Mouse (Mus musculus) stomach, embryonic 16.5 days (tissue): ENCODE data around the gene Fam13c. TPM values are rescaled to one million over a fixed set of nuclear protein-coding genes. Genes with fewer than 3 reads are reported as not detected.

Experiments used
- ATAC-seq: fragments of 200-750 bp; cut with Nextera tagmentation; 2 replicates; pipeline ENCODE4 v1.8.0; 2017; ENCODE audit warnings: moderate number of reproducible peaks, moderate TSS enrichment; ENCODE audit not compliant: insufficient read depth, low FRiP score
- H3K27ac ChIP-seq: fragments of 300-500 bp; sonication (generic); 2 replicates; pipeline ENCODE4 v1.5.1; 2014; ENCODE audit warnings: low read length
- H3K27me3 ChIP-seq: fragments of 300-500 bp; sonication (generic); 2 replicates; pipeline ENCODE4 v1.6.1; 2014; ENCODE audit warnings: low read length, control low read depth, mixed read lengths; ENCODE audit not compliant: control insufficient read depth, insufficient read depth
- H3K36me3 ChIP-seq: fragments of 300-500 bp; sonication (generic); 2 replicates; pipeline ENCODE4 v1.6.1; 2014; ENCODE audit warnings: low read length; ENCODE audit not compliant: control insufficient read depth, insufficient read depth
- H3K4me1 ChIP-seq: fragments of 300-500 bp; sonication (generic); 2 replicates; pipeline ENCODE4 v1.6.1; 2014; ENCODE audit warnings: low read length, control low read depth, mixed read lengths; ENCODE audit not compliant: control insufficient read depth, insufficient read depth
- H3K4me2 ChIP-seq: fragments of 300-500 bp; sonication (generic); 2 replicates; pipeline ENCODE4 v1.6.1; 2014; ENCODE audit warnings: low read depth, low read length, mixed read lengths
- H3K4me3 ChIP-seq: fragments of 300-500 bp; sonication (generic); replicated peaks from 2 replicates; pipeline ENCODE4 v1.5.1; 2014; ENCODE audit warnings: mild to moderate bottlenecking, low read length
- H3K9ac ChIP-seq: fragments of 300-500 bp; sonication (generic); 2 replicates; pipeline ENCODE4 v1.6.1; 2014; ENCODE audit warnings: low read length
- H3K9me3 ChIP-seq: fragments of 300-500 bp; sonication (generic); replicated peaks from 2 replicates; pipeline ENCODE4 v1.6.1; 2016; ENCODE audit warnings: low read length, control low read depth; ENCODE audit not compliant: control insufficient read depth
- WGBS: fragments of 180-500 bp; shearing (Covaris S2); extraction: QIAGEN DNeasy Blood & Tissue Kit; methylation state at CpG from one replicate; pipeline ENCODE4 v1.1.7; 2014; 5-methylcytosine and 5-hydroxymethylcytosine counted together
- polyA plus RNA-seq: library from polyadenylated mRNA; unstranded; fragments of >200 nt; fragmentation: Nextera tagmentation; extraction: Ambion mirVana; gene quantifications from 2 replicates; pipeline ENCODE4 v1.2.1, GENCODE M21; 2015

Fam13c gene
- polyA plus RNA-seq, 1 experiment from 2014 or later: 10.2 TPM

DNA sequence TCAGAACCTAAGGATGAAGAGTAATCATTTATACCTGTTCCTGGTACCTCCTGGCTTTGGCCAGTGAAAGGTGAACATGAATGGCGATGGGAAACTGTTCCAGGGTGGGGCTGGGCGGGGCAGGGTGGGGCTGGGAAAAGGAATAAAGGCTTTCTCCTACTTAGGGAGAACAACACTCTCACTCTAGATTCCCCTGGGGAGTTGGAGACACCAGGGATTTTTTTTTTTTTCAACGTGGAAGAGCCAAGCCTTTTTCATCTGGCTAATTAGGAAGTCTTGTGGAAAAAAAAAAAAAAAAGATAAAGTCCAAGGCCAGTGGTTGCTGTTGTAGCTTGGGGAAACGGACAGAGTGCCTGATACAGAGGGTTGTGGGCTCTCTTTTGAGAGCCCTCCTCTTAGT lies 7.5 kb downstream of the Fam13c start:
- Histone ChIP-seq H3K4me1 (no peaks in the 10 kb centered on the region), H3K36me3 (no peaks in the 10 kb centered on the region), H3K4me2 (no peak overlapping the region), H3K27ac (no peak overlapping the region), H3K27me3 (no peaks in the 10 kb centered on the region), H3K4me3 (no peak overlapping the region), H3K9me3 (no peaks in the 10 kb centered on the region), H3K9ac (no peak overlapping the region)
- ATAC-seq: no peak
- WGBS: 63% methylated on average over 4 of the region's 4 CpGs

DNA sequence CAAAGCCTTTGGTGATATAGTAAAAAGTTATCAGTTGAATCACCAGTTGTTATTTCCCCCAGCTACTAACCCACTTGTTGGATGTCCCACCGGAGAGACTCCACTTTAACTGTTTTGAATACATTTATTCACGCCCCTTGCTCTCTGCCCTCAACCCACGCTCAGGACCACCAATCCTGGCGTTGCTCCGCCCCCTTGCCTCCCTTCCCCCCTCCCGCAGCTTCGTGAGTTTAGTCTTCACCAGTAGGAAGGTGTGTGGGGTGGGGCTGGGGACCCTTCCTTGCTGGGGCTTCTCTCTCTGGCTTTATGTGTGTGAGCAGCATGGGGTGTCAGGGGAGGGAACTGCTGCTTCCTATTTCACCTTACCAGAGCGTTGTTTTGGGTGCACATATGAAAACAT lies 8.9 kb downstream of the Fam13c start:
- H3K9ac ChIP-seq: no peak overlapping the region
- no peak for ATAC-seq

DNA sequence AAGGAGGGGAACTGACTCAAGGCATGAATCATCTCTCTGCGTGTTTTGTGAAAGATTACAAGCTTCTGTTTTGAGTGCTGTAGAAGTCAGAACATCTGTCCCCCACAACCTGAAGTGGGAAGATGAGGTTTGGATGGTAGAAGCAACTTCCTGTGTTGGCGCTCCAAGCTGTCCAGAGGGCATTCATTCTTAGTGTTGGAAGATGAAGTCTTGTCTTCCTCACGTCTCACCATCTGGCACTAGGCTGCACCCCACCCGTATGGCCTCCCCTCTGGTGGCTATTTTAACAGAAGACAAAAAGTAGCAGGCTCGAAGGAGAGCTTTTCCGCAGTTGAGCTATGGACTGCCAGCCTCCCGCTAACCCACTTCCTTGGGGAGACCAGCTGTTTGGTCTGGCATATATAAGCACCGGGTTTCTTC lies 15.6 kb downstream of the Fam13c start:
- Histone ChIP-seq H3K4me1 (no peaks in the 10 kb centered on the region), H3K9me3 (no peaks in the 10 kb centered on the region), H3K27me3 (no peaks in the 10 kb centered on the region), H3K9ac (no peak overlapping the region), H3K27ac (no peak overlapping the region), H3K4me3 (no peak overlapping the region), H3K4me2 (no peak overlapping the region), H3K36me3 (no peaks in the 10 kb centered on the region)
- ATAC-seq: no peak
- WGBS: 92% methylated on average over 8 of the region's 8 CpGs

More for the DNA sequence above, 8.9 kb downstream of the Fam13c start:
- H3K9me3 ChIP-seq: no peaks in the 10 kb centered on the region
- H3K36me3 ChIP-seq: no peaks in the 10 kb centered on the region
- H3K27ac ChIP-seq: no peak overlapping the region
- H3K4me2 ChIP-seq: no peak overlapping the region
- no peak overlapping the region for H3K4me3 ChIP-seq
- WGBS: 28% methylated on average over 8 of the region's 8 CpGs
- H3K27me3 ChIP-seq: no peaks in the 10 kb centered on the region
- H3K4me1 ChIP-seq: no peaks in the 10 kb centered on the region

DNA sequence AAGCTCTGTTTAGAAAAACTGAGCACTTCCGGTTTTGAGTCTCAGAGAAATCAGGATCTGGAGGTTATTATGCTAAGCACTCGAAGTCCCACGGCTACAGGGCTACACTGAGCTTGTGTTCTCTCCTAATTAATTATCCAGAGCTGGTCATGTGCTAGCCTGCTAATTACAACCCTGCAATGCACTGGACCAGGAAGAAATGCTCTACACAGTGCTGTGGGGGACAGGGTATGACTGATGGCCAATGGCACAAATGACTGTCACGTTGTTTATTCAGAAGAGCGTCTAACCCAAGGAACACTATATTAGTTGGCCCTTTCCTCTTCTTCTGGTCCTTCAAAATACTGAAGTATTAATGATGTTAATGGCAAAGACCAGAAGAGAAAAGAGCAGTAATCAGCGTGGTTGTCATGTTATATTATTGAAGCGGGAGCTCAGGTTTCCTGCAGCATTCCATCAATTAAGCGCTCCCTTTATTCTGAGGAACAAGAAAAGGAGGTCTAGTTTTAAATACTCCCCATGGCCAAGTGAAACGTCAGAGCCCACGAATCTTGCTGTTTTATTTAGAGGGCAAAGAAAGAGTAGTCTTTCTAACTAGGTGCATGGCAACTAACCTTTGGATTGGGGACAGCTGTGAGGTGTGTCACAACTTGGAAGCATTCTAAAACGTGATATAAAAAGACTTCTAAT lies 18.4 kb downstream of the Fam13c start:
- no peak overlapping the region for H3K9ac ChIP-seq
- no peak overlapping the region for H3K4me2 ChIP-seq
- H3K4me3 ChIP-seq: no peak overlapping the region
- H3K36me3 ChIP-seq: no peaks in the 10 kb centered on the region
- H3K27me3 ChIP-seq: no peaks in the 10 kb centered on the region
- no peaks in the 10 kb centered on the region for H3K9me3 ChIP-seq
- no peak overlapping the region for H3K27ac ChIP-seq
- WGBS: 67% methylated on average over 11 of the region's 11 CpGs
- H3K4me1 ChIP-seq: no peaks in the 10 kb centered on the region
- ATAC-seq: no peak

DNA sequence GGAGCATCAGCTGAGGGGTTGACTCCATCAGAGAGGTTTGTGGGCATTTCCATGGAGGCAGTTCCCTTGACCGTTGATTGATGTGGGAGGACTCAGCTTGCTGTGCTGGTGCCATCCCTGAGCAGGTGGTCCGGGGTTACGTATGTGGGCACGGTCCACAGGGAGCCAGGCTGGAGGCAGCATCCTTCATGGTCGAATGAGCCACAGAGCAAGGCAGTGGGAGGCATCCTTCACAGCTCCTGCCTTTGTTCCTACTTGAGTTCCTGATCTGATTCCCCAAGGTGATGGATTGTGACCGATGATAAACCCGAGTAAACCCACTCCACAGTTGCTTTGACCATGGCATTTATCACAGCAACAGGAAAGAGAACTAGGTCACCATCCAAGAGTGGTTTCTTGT lies 25.4 kb downstream of the Fam13c start:
- H3K4me3 ChIP-seq: no peak overlapping the region
- no peaks in the 10 kb centered on the region for H3K9me3 ChIP-seq
- no peak for ATAC-seq
- no peak overlapping the region for H3K4me2 ChIP-seq
- no peaks in the 10 kb centered on the region for H3K4me1 ChIP-seq
- no peaks in the 10 kb centered on the region for H3K27me3 ChIP-seq
- WGBS: 86% methylated on average over 7 of the region's 7 CpGs
- no peak overlapping the region for H3K27ac ChIP-seq
- no peaks in the 10 kb centered on the region for H3K36me3 ChIP-seq
- H3K9ac ChIP-seq: no peak overlapping the region

DNA sequence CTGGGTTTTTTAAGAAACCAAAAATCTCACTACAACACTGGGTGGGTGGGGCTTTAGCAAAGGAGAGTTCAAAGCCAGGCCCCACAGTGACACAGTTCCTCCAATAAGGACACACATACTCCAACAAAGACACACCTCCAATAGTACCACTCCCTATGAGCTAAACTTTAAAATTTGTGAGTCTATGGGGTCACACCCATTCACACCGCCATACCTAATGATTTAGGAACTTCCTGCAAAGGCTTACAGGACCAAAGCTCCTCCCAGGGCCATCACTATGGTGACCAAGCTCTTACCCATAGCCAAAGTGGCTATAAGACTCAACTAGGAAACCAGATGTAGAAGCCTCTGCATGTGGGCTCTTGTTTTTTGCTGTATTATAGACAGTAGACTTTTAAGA lies 30.6 kb downstream of the Fam13c start:
- Histone ChIP-seq H3K4me3 (no peak overlapping the region), H3K27ac (no peak overlapping the region), H3K4me2 (no peak overlapping the region), H3K9me3 (no peaks in the 10 kb centered on the region), H3K4me1 (no peaks in the 10 kb centered on the region), H3K27me3 (no peaks in the 10 kb centered on the region), H3K36me3 (no peaks in the 10 kb centered on the region), H3K9ac (no peak overlapping the region)
- ATAC-seq: no peak
- 59% methylated on average over 1 of the region's 1 CpGs for WGBS

DNA sequence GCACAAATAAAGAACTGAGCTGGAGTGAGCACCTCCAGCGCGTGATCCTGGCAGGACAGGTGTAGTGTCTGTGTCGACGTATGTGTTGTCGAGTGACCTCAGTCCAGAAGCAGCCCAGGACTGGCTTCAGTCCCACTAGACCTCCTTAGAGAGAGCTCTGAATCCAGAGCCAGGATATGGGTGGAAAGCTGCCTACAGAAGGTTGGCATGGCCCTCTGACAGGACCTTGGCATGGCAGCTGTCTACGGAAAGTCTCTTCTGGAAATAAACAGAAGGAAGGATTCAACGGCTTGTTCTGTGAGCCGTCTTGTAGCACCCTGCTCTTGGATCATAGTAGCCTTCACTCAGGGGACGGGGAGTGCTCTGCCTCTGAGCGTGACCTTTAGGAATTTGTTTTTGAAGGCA lies 37.5 kb downstream of the Fam13c start:
- no peaks in the 10 kb centered on the region for H3K4me1 ChIP-seq
- no peak overlapping the region for H3K4me2 ChIP-seq
- 90% methylated on average over 10 of the region's 10 CpGs for WGBS
- no peak overlapping the region for H3K4me3 ChIP-seq
- no peaks in the 10 kb centered on the region for H3K36me3 ChIP-seq
- no peaks in the 10 kb centered on the region for H3K9me3 ChIP-seq
- H3K9ac ChIP-seq: no peak overlapping the region
- no peak for ATAC-seq
- no peaks in the 10 kb centered on the region for H3K27me3 ChIP-seq
- no peak overlapping the region for H3K27ac ChIP-seq

DNA sequence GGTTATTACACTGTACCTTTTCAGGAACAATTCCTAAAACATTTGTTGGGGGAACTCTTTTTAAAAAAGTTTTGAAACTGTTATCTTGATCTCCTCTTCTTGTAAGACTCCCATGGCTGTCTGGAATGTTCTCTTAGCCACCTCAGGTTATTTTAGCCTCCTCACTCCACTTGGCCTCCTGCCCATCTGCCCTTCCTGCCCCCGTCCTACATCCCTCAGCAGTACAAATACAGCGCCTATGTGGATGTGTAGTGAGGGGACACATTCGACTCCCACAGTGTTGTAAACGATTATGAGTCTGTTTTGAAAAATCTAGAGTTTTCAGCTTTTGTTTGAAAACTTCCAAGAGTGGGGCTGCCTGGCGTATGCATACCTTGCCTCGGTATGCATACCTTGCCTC lies 43.5 kb downstream of the Fam13c start:
- no peak for ATAC-seq
- Histone ChIP-seq H3K36me3 (no peaks in the 10 kb centered on the region), H3K27me3 (no peaks in the 10 kb centered on the region), H3K27ac (no peak overlapping the region), H3K9ac (no peak overlapping the region), H3K4me2 (no peak overlapping the region), H3K9me3 (no peaks in the 10 kb centered on the region), H3K4me1 (no peaks in the 10 kb centered on the region), H3K4me3 (no peak overlapping the region)
- 68% methylated on average over 6 of the region's 6 CpGs for WGBS

DNA sequence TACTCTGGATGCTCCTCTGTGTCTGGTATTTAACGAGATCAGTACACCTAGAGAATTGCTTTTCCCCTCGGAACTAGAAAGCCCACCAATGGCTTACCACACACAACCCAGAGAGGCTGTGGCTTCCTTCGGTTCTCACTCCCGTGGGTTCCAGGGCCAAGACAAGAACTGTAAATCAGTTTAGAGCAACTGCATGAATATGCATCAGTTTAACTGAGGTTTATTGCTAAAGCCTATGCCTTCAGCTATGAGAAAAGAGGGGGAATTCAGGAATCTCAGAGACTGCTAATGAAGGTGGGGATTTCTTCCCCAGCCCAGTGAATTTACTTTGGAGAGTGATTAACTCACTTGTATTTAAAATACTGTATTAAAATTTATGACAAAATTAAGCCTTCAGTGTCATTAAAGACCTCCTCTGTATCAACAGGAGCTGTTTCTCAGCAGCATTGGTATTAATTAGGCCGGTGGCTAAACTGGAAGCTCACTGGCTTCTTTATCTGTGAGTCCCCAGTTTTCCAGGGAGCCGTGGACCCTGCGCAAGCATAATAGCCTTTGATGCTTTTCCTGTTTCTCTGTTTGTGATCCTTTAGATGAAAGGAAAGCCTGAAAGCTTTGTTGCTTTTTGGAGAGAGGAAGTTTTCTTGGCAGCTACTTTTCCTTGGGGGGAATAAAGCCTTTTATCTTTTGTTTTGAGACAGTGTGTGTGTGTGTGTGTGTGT lies 44.4 kb downstream of the Fam13c start:
- H3K4me1 ChIP-seq: no peaks in the 10 kb centered on the region
- H3K27me3 ChIP-seq: no peaks in the 10 kb centered on the region
- H3K4me2 ChIP-seq: no peak overlapping the region
- H3K27ac ChIP-seq: no peak overlapping the region
- WGBS: 56% methylated on average over 7 of the region's 7 CpGs
- H3K36me3 ChIP-seq: no peaks in the 10 kb centered on the region
- no peak overlapping the region for H3K4me3 ChIP-seq
- no peaks in the 10 kb centered on the region for H3K9me3 ChIP-seq
- no peak overlapping the region for H3K9ac ChIP-seq
- no peak for ATAC-seq
